Mouse (Mus musculus): ENCODE data around the gene Mtif3. TPM values are rescaled to one million over a fixed set of nuclear protein-coding genes. Genes with fewer than 3 reads are reported as not detected.
"Not testable (repeated sequence)": the region's sequence is repeated elsewhere in the genome, so short reads cannot be mapped to it uniquely, and the experiment has no call there.

Mtif3 gene
- total and polyA plus RNA-seq, 3 experiments: 15.2 to 26.7 (median 25.6) TPM

DNA sequence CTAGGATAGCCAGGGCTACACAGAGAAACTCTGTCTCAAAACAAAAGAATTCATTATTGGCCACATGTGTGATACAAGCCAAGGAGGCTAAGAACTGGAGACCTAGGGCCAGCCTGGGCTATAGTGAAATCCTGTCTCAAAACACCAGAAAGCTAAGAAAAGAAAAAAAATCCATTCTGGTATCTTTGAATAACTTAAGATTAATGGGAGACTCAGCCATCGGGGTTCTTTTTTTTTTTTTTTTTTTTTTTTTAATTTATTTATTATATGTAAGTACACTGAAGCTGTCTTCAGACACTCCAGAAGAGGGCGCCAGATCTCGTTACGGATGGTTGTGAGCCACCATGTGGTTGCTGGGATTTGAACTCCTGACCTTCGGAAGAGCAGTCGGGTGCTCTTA lies 46.2 kb downstream of the Mtif3 start:
- DNase-seq (ENCODE audit: extremely low read depth); H3K4me2 ChIP-seq (ENCODE audit: insufficient read depth, low read depth, poor library complexity, severe bottlenecking); dilution Hi-C loops (cut with MboI; ENCODE audit: extremely low pct_ligation_motif_present, extremely low pct_unique_long_range_greater_than_20kb, low sequenced_read_pairs); H3K4me3 ChIP-seq (replicated peaks in 1 of 3; ENCODE audit: low read depth in 2 of 3, low read length in 2 of 3, poor library complexity in 1 of 3); H3K27ac ChIP-seq (ENCODE audit: insufficient read depth, low read depth); H3K9me3 ChIP-seq (replicated peaks; ENCODE audit: low read length); H3K27me3 ChIP-seq (replicated peaks); H3K79me2 ChIP-seq (replicated peaks; ENCODE audit: control insufficient read depth, extremely low read depth, insufficient read depth, poor library complexity, severe bottlenecking); H3K36me3 ChIP-seq (replicated peaks in 1 of 2; ENCODE audit: control insufficient read depth in 1 of 2, insufficient read depth in 1 of 2, low read length in 1 of 2); H3K9ac ChIP-seq (ENCODE audit: insufficient read depth, low read depth); H3K4me1 ChIP-seq (ENCODE audit: control insufficient read depth in 1 of 2, insufficient read depth in 2 of 2): not testable (repeated sequence)
- TF ChIP-seq ZNF384 (IDR thresholded peaks at IDR 0.05; ENCODE audit: low read depth, low read length): 0 out of 2 replicates have a peak, but pooled peaks have one; percentile 10
- in situ Hi-C loops (cut with MboI; ENCODE audit: low pct_ligation_motif_present, low pct_unique_long_range_greater_than_20kb, low sequenced_read_pairs): loop anchor here (10.0 kb wide), 1 partner anchor 307 kb away; no protein-coding TSS in a partner anchor

GRCm38 (mm10) chr5:146916806-146917205 lies 46.8 kb downstream of the Mtif3 start:
- H3K79me2 ChIP-seq (replicated peaks; ENCODE audit: control insufficient read depth, extremely low read depth, insufficient read depth, poor library complexity, severe bottlenecking): no peaks in the 10 kb centered on the region
- TF ChIP-seq ZKSCAN1 (IDR thresholded peaks at IDR 0.05; ENCODE audit: borderline replicate concordance, low read depth, low read length) (no peak), ZMIZ1 (IDR thresholded peaks at IDR 0.05; ENCODE audit: low read depth, low read length) (no peak), MAX (IDR thresholded peaks at IDR 0.05; ENCODE audit: low read length) (no peak), SIN3A (IDR thresholded peaks at IDR 0.05; ENCODE audit: low read length) (no peak), KAT2A (IDR thresholded peaks at IDR 0.05; ENCODE audit: insufficient replicate concordance, low read length) (no peak), MXI1 (IDR thresholded peaks at IDR 0.05; ENCODE audit: low read depth, low read length) (no peak), MAZ (IDR thresholded peaks at IDR 0.05; ENCODE audit: low read depth, low read length) (no peak), PAX5 (IDR thresholded peaks at IDR 0.05; ENCODE audit: low read length) (no peak)
- no peaks in the 10 kb centered on the region for H3K27me3 ChIP-seq (replicated peaks)
- H3K4me2 ChIP-seq (ENCODE audit: insufficient read depth, low read depth, poor library complexity, severe bottlenecking): no peak overlapping the region
- dilution Hi-C loops (cut with MboI; ENCODE audit: extremely low pct_ligation_motif_present, extremely low pct_unique_long_range_greater_than_20kb, low sequenced_read_pairs) (no loop called here), in situ Hi-C loops (cut with MboI; ENCODE audit: low pct_ligation_motif_present, low pct_unique_long_range_greater_than_20kb, low sequenced_read_pairs) (loop anchor here (10.0 kb wide), 1 partner anchor 308 kb away; no protein-coding TSS in a partner anchor)
- no peak overlapping the region for H3K27ac ChIP-seq (ENCODE audit: insufficient read depth, low read depth)
- H3K9ac ChIP-seq (ENCODE audit: insufficient read depth, low read depth): no peak overlapping the region
- no peaks in the 10 kb centered on the region for H3K9me3 ChIP-seq (replicated peaks; ENCODE audit: low read length)
- no peak overlapping the region for H3K4me3 ChIP-seq (replicated peaks in 1 of 3; ENCODE audit: low read depth in 2 of 3, low read length in 2 of 3, poor library complexity in 1 of 3)
- DNase-seq (ENCODE audit: extremely low read depth): no peak
- H3K36me3 ChIP-seq (replicated peaks in 1 of 2; ENCODE audit: control insufficient read depth in 1 of 2, insufficient read depth in 1 of 2, low read length in 1 of 2): no peaks in the 10 kb centered on the region
- peaks cover 3 to 10% of the 10 kb centered on the region in 2 experiments; a peak in 2 of 4 replicates for H3K4me1 ChIP-seq (ENCODE audit: control insufficient read depth in 1 of 2, insufficient read depth in 2 of 2)

- in situ Hi-C loops (cut with MboI; ENCODE audit: low pct_ligation_motif_present, low pct_unique_long_range_greater_than_20kb, low sequenced_read_pairs) (loop anchor here (10.0 kb wide), 1 partner anchor 309 kb away; no protein-coding TSS in a partner anchor), dilution Hi-C loops (cut with MboI; ENCODE audit: extremely low pct_ligation_motif_present, extremely low pct_unique_long_range_greater_than_20kb, low sequenced_read_pairs) (no loop called here)
- no peak for DNase-seq (ENCODE audit: extremely low read depth)
- no peak overlapping the region for H3K4me3 ChIP-seq (replicated peaks in 1 of 3; ENCODE audit: low read depth in 2 of 3, low read length in 2 of 3, poor library complexity in 1 of 3)
- no peak overlapping the region for H3K9ac ChIP-seq (ENCODE audit: insufficient read depth, low read depth)
- no peaks in the 10 kb centered on the region for H3K79me2 ChIP-seq (replicated peaks; ENCODE audit: control insufficient read depth, extremely low read depth, insufficient read depth, poor library complexity, severe bottlenecking)
- TF ChIP-seq CTCF (conservative IDR thresholded peaks at IDR 0.05 in 1 of 2, IDR thresholded peaks at IDR 0.05 in 1 of 2; ENCODE audit: low read depth in 2 of 2, low read length in 2 of 2): peak in 1 of 2 experiments; percentile 53; a peak in 2 of 4 replicates
- TF ChIP-seq SMC3 (IDR thresholded peaks at IDR 0.05; ENCODE audit: low read depth, low read length): peak; percentile 29; the same call in 1 of the 2 replicates
- TF ChIP-seq MAX (IDR thresholded peaks at IDR 0.05; ENCODE audit: low read length): no peak
- H3K9me3 ChIP-seq (replicated peaks; ENCODE audit: low read length): no peaks in the 10 kb centered on the region
- H3K36me3 ChIP-seq (replicated peaks in 1 of 2; ENCODE audit: control insufficient read depth in 1 of 2, insufficient read depth in 1 of 2, low read length in 1 of 2): no peaks in the 10 kb centered on the region
- no peaks in the 10 kb centered on the region for H3K27me3 ChIP-seq (replicated peaks)
- H3K4me2 ChIP-seq (ENCODE audit: insufficient read depth, low read depth, poor library complexity, severe bottlenecking): no peak overlapping the region
- H3K27ac ChIP-seq (ENCODE audit: insufficient read depth, low read depth): no peak overlapping the region
- H3K4me1 ChIP-seq (ENCODE audit: control insufficient read depth in 1 of 2, insufficient read depth in 2 of 2): peaks cover 3 to 10% of the 10 kb centered on the region in 2 experiments; a peak in 2 of 4 replicates
Measured at GRCm38 (mm10) chr5:146916273-146916672, 47.3 kb downstream of the Mtif3 start.
